Mouse (Mus musculus) gastrocnemius, postnatal 25 days (tissue): ENCODE results near the gene Ubap2l. TPM values are rescaled to one million over a fixed set of nuclear protein-coding genes. Genes with fewer than 3 reads are reported as not detected.

Experiments used
- DNase-seq: peaks from one replicate; pipeline ENCODE4 v3.0.0; 2022
- total RNA-seq, 2 experiments: library from RNA; stranded (reverse); gene quantifications; 1 replicate in 1 of 2; 2 replicates in 1 of 2; pipeline ENCODE4 v1.2.3; 2021

Gene Ubap2l
- total RNA-seq, 2 experiments from 2014 or later: 79.1 to 79.3 TPM

GRCm38 (mm10) chr3:90067851-90068250 is 15.4 kb upstream of the Ubap2l start:
- DNase-seq: no peak

- DNase-seq: no peak
Measured at GRCm38 (mm10) chr3:90065553-90065952, 13.1 kb upstream of the Ubap2l start.

GRCm38 (mm10) chr3:90064383-90064782 is 12.0 kb upstream of the Ubap2l start:
- DNase-seq: no peak

- DNase-seq: no peak
Measured at GRCm38 (mm10) chr3:90062539-90062938, 10.1 kb upstream of the Ubap2l start.

GRCm38 (mm10) chr3:90061549-90061948 is 9.1 kb upstream of the Ubap2l start:
- DNase-seq: no peak

- DNase-seq: peak; percentile 62
Measured at GRCm38 (mm10) chr3:90051441-90052350, 732 bp downstream of the Ubap2l start, which contains the start of gene 4933434E20Rik. TSS of gene 4933434E20Rik (plus strand) at chr3:90051636.

GRCm38 (mm10) chr3:90049691-90050090 is 2.7 kb downstream of the Ubap2l start:
- DNase-seq: no peak

GRCm38 (mm10) chr3:90036263-90036662 is 16.2 kb downstream of the Ubap2l start:
- DNase-seq: no peak

GRCm38 (mm10) chr3:90034653-90035052 is 17.8 kb downstream of the Ubap2l start:
- no peak for DNase-seq

GRCm38 (mm10) chr3:90016626-90017025 is 35.8 kb downstream of the Ubap2l start:
- no peak for DNase-seq

GRCm38 (mm10) chr3:90010291-90010690 is 42.1 kb downstream of the Ubap2l start:
- no peak for DNase-seq

GRCm38 (mm10) chr3:90004091-90004796 is 48.2 kb downstream of the Ubap2l start:
- DNase-seq: no peak

- DNase-seq: no peak
Measured at GRCm38 (mm10) chr3:89999830-90000229, 52.6 kb downstream of the Ubap2l start.

- no peak for DNase-seq
Measured at GRCm38 (mm10) chr3:89999090-89999489, 53.3 kb downstream of the Ubap2l start.

- peak; percentile 88 for DNase-seq
Measured at GRCm38 (mm10) chr3:89998612-89999054, 53.8 kb downstream of the Ubap2l start, which contains the start of gene Hax1. TSS of gene Hax1 (minus strand) at chr3:89998780.

GRCm38 (mm10) chr3:89997791-89998495 is 54.5 kb downstream of the Ubap2l start:
- DNase-seq: no peak

- no peak for DNase-seq
Measured at GRCm38 (mm10) chr3:89994807-89995515, 57.5 kb downstream of the Ubap2l start.

- DNase-seq: no peak
Measured at GRCm38 (mm10) chr3:89987822-89988221, 64.6 kb downstream of the Ubap2l start.

- no peak for DNase-seq
Measured at GRCm38 (mm10) chr3:89987211-89987610, 65.2 kb downstream of the Ubap2l start.

- no peak for DNase-seq
Measured at GRCm38 (mm10) chr3:89982426-89982825, 70.0 kb downstream of the Ubap2l start.

GRCm38 (mm10) chr3:89976859-89977258 is 75.6 kb downstream of the Ubap2l start:
- no peak for DNase-seq

- DNase-seq: no peak
Measured at GRCm38 (mm10) chr3:89968509-89968908, 83.9 kb downstream of the Ubap2l start.
